Mouse (Mus musculus) heart, postnatal 0 days (tissue): Measurements from ENCODE around the gene Hsfy2.

Source experiments
- CTCF ChIP-seq: IDR thresholded peaks from 2 replicates; pipeline ENCODE4 v1.5.1; 2016; ENCODE audit warnings: antibody characterized with exemption, control low read depth, low read depth
- EP300 ChIP-seq: IDR thresholded peaks from 2 replicates; pipeline ENCODE4 v1.6.1; 2016; ENCODE audit warnings: antibody characterized with exemption, low read depth

- TF ChIP-seq CTCF (no peak), EP300 (no peak)
Observed at GRCm38 (mm10) chr1:56671241-56671945, 34.2 kb upstream of the Hsfy2 start.
